Mouse (Mus musculus) heart, adult 2 months (tissue): ENCODE measurements around the gene Il25.

ENCODE experiments used
- CTCF ChIP-seq: fragments of 200-600 bp; IDR thresholded peaks from 2 replicates; pipeline ENCODE4 v1.8.1; 2022; ENCODE audit warnings: antibody characterized with exemption, mild to moderate bottlenecking, moderate library complexity
- EP300 ChIP-seq: fragments of 200-500 bp; IDR thresholded peaks from 2 replicates; pipeline ENCODE4 v1.6.1; 2011; ENCODE audit warnings: low read depth, low read length, control low read depth; ENCODE audit not compliant: insufficient read depth
- POLR2A ChIP-seq: fragments of 200-500 bp; IDR thresholded peaks from 2 replicates; pipeline ENCODE4 v1.6.1; 2011; ENCODE audit warnings: mild to moderate bottlenecking, low read depth, low read length, control low read depth; ENCODE audit not compliant: insufficient read depth

- TF ChIP-seq CTCF = no peak
- TF ChIP-seq EP300 = no peak
- no peak for TF ChIP-seq POLR2A
These were observed 19.2 kb upstream of the Il25 start for GRCm38 (mm10) chr14:54913343-54913742.
